8 mouse cellular contexts compared by ENCODE assay signal in the genomic region with DNA sequence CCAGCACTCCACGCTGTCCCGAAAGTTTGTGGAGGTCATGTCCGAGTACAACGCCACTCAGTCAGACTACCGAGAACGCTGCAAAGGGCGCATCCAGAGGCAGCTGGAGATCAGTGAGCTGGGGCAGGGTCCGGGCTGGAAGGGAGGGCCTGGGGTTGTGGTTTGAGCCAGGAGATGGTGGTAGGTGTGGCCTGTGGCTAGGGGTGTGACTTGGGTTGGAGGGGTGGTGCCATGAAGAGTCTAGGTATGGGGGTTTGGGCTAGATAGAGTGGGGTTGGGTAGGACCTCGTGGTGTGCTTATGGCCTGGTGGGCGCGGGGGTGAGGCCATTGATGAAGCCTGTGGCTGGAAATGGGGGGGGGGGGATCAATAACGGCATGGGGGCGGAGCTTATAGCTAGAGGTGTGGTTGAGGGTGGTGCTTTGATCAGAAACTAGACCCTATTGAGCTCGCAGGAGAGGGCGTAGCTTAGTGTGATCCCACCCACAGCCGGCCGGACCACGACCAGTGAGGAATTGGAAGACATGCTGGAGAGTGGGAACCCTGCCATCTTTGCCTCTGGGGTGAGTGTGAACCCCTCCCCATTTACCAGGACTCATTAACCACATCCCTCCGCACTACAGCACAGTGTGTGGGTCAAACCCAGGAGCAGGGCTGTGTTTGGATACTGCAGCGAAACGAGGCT. TPM values are rescaled to one million over a fixed set of nuclear protein-coding genes. Genes with fewer than 3 reads are reported as not detected.
DNase-seq lines count a peak whose midpoint lies in the region; ATAC-seq and TF ChIP-seq lines count a peak whose summit lies in the region.
"Had no signal": no experiment of that assay in that cellular context is flagged by ENCODE, and none has a peak within 500 bp of the region (broad histone marks: within the 10 kb centered on the region; RNA-seq: fewer than 3 reads in every experiment).

No protein-coding gene starts in this region.

- peak overlapping the region; percentile 36 for H3K4me2 ChIP-seq in kidney, embryonic 15.5 days
- H3K4me2 ChIP-seq in intestine, embryonic 16.5 days (ENCODE audit: low read depth, low read length) = no peak overlapping the region
- no peak overlapping the region for H3K4me2 ChIP-seq in midbrain, postnatal 0 days (ENCODE audit: low read depth, low read length, poor library complexity, severe bottlenecking)
- H3K4me2 ChIP-seq: limb, embryonic 13.5 days had no signal

- no peaks in the 10 kb centered on the region for H3K27me3 ChIP-seq in kidney, embryonic 15.5 days
- no peaks in the 10 kb centered on the region for H3K27me3 ChIP-seq in kidney, adult 2 months (replicated peaks; ENCODE audit: control insufficient read depth, insufficient read depth, low read length)
- H3K27me3 ChIP-seq in intestine, embryonic 16.5 days (replicated peaks; ENCODE audit: control insufficient read depth, insufficient read depth, low read length) = no peaks in the 10 kb centered on the region
- H3K27me3 ChIP-seq in midbrain, postnatal 0 days (ENCODE audit: insufficient read depth, low read length) = no peaks in the 10 kb centered on the region
- H3K27me3 ChIP-seq: limb, embryonic 13.5 days had no signal

- 0 out of 2 replicates have a peak, but pooled peaks have one; percentile 18 for ATAC-seq in kidney, embryonic 15.5 days (replicated peaks; ENCODE audit: low FRiP score)
- ATAC-seq in intestine, embryonic 16.5 days = peak; percentile 44; the same call in 1 of the 2 replicates
- 0 out of 2 replicates have a peak, but pooled peaks have one; percentile 38 for ATAC-seq in midbrain, postnatal 0 days (ENCODE audit: low FRiP score)

- no peak for TF ChIP-seq POLR2A in kidney, adult 2 months (IDR thresholded peaks at IDR 0.05; ENCODE audit: low read depth, low read length)

- DNase-seq in kidney, adult 2 months = no peak
- DNase-seq in R1 (ENCODE audit: low read depth, low spot score) = peak; percentile 95
- no peak for DNase-seq in midbrain, postnatal 0 days (ENCODE audit: low spot score)
- DNase-seq in right cerebral cortex, postnatal 4 days = no peak
- DNase-seq in heart, adult 11 months = no peak

- H3K36me3 ChIP-seq in kidney, embryonic 15.5 days = peaks cover 64% of the 10 kb centered on the region
- no peaks in the 10 kb centered on the region for H3K36me3 ChIP-seq in kidney, adult 2 months (ENCODE audit: control insufficient read depth, insufficient read depth, low read length)
- H3K36me3 ChIP-seq in intestine, embryonic 16.5 days (ENCODE audit: control insufficient read depth, insufficient read depth, low read length) = peaks cover 8% of the 10 kb centered on the region; the same call in 1 of the 2 replicates
- peaks cover 44% of the 10 kb centered on the region for H3K36me3 ChIP-seq in midbrain, postnatal 0 days (ENCODE audit: insufficient read depth, low read length)

- no peak overlapping the region for H3K27ac ChIP-seq in kidney, embryonic 15.5 days
- no peak overlapping the region for H3K27ac ChIP-seq in kidney, adult 2 months (ENCODE audit: insufficient read depth, low read depth, low read length)
- no peak overlapping the region for H3K27ac ChIP-seq in intestine, embryonic 16.5 days (ENCODE audit: low read length)
- H3K27ac ChIP-seq in midbrain, postnatal 0 days (ENCODE audit: low read depth, low read length) = no peak overlapping the region
- H3K27ac ChIP-seq: limb, embryonic 13.5 days had no signal

- no peak overlapping the region for H3K4me3 ChIP-seq in kidney, embryonic 15.5 days (replicated peaks)
- no peak overlapping the region for H3K4me3 ChIP-seq in kidney, adult 2 months (ENCODE audit: insufficient read depth, low read depth, low read length)
- no peak overlapping the region for H3K4me3 ChIP-seq in intestine, embryonic 16.5 days (ENCODE audit: low read length)
- H3K4me3 ChIP-seq in midbrain, postnatal 0 days (ENCODE audit: low read depth, low read length) = no peak overlapping the region
- H3K4me3 ChIP-seq: limb, embryonic 13.5 days had no signal

- no peak overlapping the region for H3K9ac ChIP-seq in kidney, embryonic 15.5 days
- no peak overlapping the region for H3K9ac ChIP-seq in intestine, embryonic 16.5 days (ENCODE audit: low read depth, low read length)
- H3K9ac ChIP-seq in midbrain, postnatal 0 days (replicated peaks; ENCODE audit: low read length, poor library complexity, severe bottlenecking) = no peak overlapping the region
- H3K9ac ChIP-seq: limb, embryonic 13.5 days had no signal

- TF ChIP-seq CTCF in kidney, adult 2 months (conservative IDR thresholded peaks at IDR 0.05; ENCODE audit: insufficient read depth, insufficient read length, low read depth, low read length) = no peak
- no peak for TF ChIP-seq CTCF in midbrain, postnatal 0 days (IDR thresholded peaks at IDR 0.05)

- 37% methylated on average over 21 of the region's 21 CpGs for WGBS in kidney, embryonic 15.5 days
- WGBS in kidney, adult 2 months = 61% methylated on average over 21 of the region's 21 CpGs
- WGBS in intestine, embryonic 16.5 days = 47% methylated on average over 21 of the region's 21 CpGs
- WGBS in midbrain, postnatal 0 days = 33% methylated on average over 21 of the region's 21 CpGs

- peaks cover 4% of the 10 kb centered on the region; the same call in 1 of the 2 replicates for H3K4me1 ChIP-seq in kidney, embryonic 15.5 days
- no peaks in the 10 kb centered on the region for H3K4me1 ChIP-seq in kidney, adult 2 months (ENCODE audit: control insufficient read depth, insufficient read depth, low read length)
- no peaks in the 10 kb centered on the region for H3K4me1 ChIP-seq in intestine, embryonic 16.5 days (ENCODE audit: control insufficient read depth, insufficient read depth, low read length)
- H3K4me1 ChIP-seq in midbrain, postnatal 0 days (ENCODE audit: insufficient read depth, low read length) = no peaks in the 10 kb centered on the region
- H3K4me1 ChIP-seq: limb, embryonic 13.5 days had no signal

- H3K9me3 ChIP-seq in kidney, embryonic 15.5 days (replicated peaks) = no peaks in the 10 kb centered on the region
- no peaks in the 10 kb centered on the region for H3K9me3 ChIP-seq in intestine, embryonic 16.5 days (ENCODE audit: control insufficient read depth, low read length)
- H3K9me3 ChIP-seq in midbrain, postnatal 0 days (ENCODE audit: low read length) = no peaks in the 10 kb centered on the region
- H3K9me3 ChIP-seq: limb, embryonic 13.5 days had no signal

RNA-seq across cellular contexts. Expression of gene Stx1a, which starts 19.0 kb away (rescaled TPM):
- polyA plus RNA-seq in kidney, embryonic 15.5 days (2015; fragmentation: Nextera tagmentation; extraction: Ambion mirVana) = 12.1 and 13.8 TPM in 2 replicates
- polyA plus RNA-seq in kidney, adult 2 months (2012; rRNA removed) = 3.9 and 4.1 TPM in 2 replicates
- polyA plus RNA-seq in intestine, embryonic 16.5 days (2015; fragmentation: Nextera tagmentation; extraction: Ambion mirVana) = 11.9 and 13.4 TPM in 2 replicates
- total RNA-seq in midbrain, postnatal 0 days (2014; rRNA removed) = 165 and 175 TPM in 2 replicates
- polyA plus RNA-seq in midbrain, postnatal 0 days (2015; fragmentation: Nextera tagmentation; extraction: Ambion mirVana) = 190 and 202 TPM in 2 replicates

RNA-seq across cellular contexts. Expression of gene Dnajc30, which starts 21.8 kb away (rescaled TPM):
- polyA plus RNA-seq in kidney, embryonic 15.5 days (2015; fragmentation: Nextera tagmentation; extraction: Ambion mirVana) = 30.9 and 36.7 TPM in 2 replicates
- polyA plus RNA-seq in kidney, adult 2 months (2012; rRNA removed) = 47.3 and 63.3 TPM in 2 replicates
- 33.9 and 39.2 TPM in 2 replicates for polyA plus RNA-seq in intestine, embryonic 16.5 days (2015; fragmentation: Nextera tagmentation; extraction: Ambion mirVana)
- 13.5 and 21.4 TPM in 2 replicates for total RNA-seq in midbrain, postnatal 0 days (2014; rRNA removed)
- polyA plus RNA-seq in midbrain, postnatal 0 days (2015; fragmentation: Nextera tagmentation; extraction: Ambion mirVana) = 52.5 and 52.8 TPM in 2 replicates

RNA-seq across cellular contexts. Expression of gene Bud23, which starts 22.5 kb away (rescaled TPM):
- polyA plus RNA-seq in kidney, embryonic 15.5 days (2015; fragmentation: Nextera tagmentation; extraction: Ambion mirVana) = 121 and 137 TPM in 2 replicates
- 50.4 and 50.7 TPM in 2 replicates for polyA plus RNA-seq in kidney, adult 2 months (2012; rRNA removed)
- 84.6 and 109 TPM in 2 replicates for polyA plus RNA-seq in intestine, embryonic 16.5 days (2015; fragmentation: Nextera tagmentation; extraction: Ambion mirVana)
- 48.3 and 49.9 TPM in 2 replicates for total RNA-seq in midbrain, postnatal 0 days (2014; rRNA removed)
- polyA plus RNA-seq in midbrain, postnatal 0 days (2015; fragmentation: Nextera tagmentation; extraction: Ambion mirVana) = 63.6 and 65.5 TPM in 2 replicates

RNA-seq across cellular contexts. Expression of gene Abhd11, which starts 33.3 kb away (rescaled TPM):
- 69.1 and 71.6 TPM in 2 replicates for polyA plus RNA-seq in kidney, embryonic 15.5 days (2015; fragmentation: Nextera tagmentation; extraction: Ambion mirVana)
- 111 and 121 TPM in 2 replicates for polyA plus RNA-seq in kidney, adult 2 months (2012; rRNA removed)
- 102 and 106 TPM in 2 replicates for polyA plus RNA-seq in intestine, embryonic 16.5 days (2015; fragmentation: Nextera tagmentation; extraction: Ambion mirVana)
- total RNA-seq in midbrain, postnatal 0 days (2014; rRNA removed) = 56.8 and 64.4 TPM in 2 replicates
- 85.3 and 85.6 TPM in 2 replicates for polyA plus RNA-seq in midbrain, postnatal 0 days (2015; fragmentation: Nextera tagmentation; extraction: Ambion mirVana)

RNA-seq across cellular contexts. Expression of gene Vps37d, which starts 35.8 kb away (rescaled TPM):
- 9.2 and 10.9 TPM in 2 replicates for polyA plus RNA-seq in kidney, embryonic 15.5 days (2015; fragmentation: Nextera tagmentation; extraction: Ambion mirVana)
- polyA plus RNA-seq in kidney, adult 2 months (2012; rRNA removed) = 7.3 and 8.7 TPM in 2 replicates
- polyA plus RNA-seq in intestine, embryonic 16.5 days (2015; fragmentation: Nextera tagmentation; extraction: Ambion mirVana) = 2.9 TPM in 2 replicates
- 95.4 and 107 TPM in 2 replicates for total RNA-seq in midbrain, postnatal 0 days (2014; rRNA removed)
- 31.2 and 32.0 TPM in 2 replicates for polyA plus RNA-seq in midbrain, postnatal 0 days (2015; fragmentation: Nextera tagmentation; extraction: Ambion mirVana)

Comparison
In these comparisons a context has a peak if more than half of its experiments do, and no peak if none do; other contexts are left out.
1. RNA of gene Stx1a, which starts 19.0 kb away (polyA plus RNA-seq): 190 to 202 TPM in midbrain, postnatal 0 days; 12.1 to 13.8 TPM in kidney, embryonic 15.5 days, 11.9 to 13.4 TPM in intestine, embryonic 16.5 days and 3.9 to 4.1 TPM in kidney, adult 2 months; every median in the first group is over 10 times any median in the second.
2. Peak in every context shown above with its lines, with median percentiles within 50 percentile points of each other: ATAC-seq.